Mouse (Mus musculus) neural tube, embryonic 14.5 days (tissue): ENCODE results near the gene Tmem239. TPM values are rescaled to one million over a fixed set of nuclear protein-coding genes. Genes with fewer than 3 reads are reported as not detected.

Source experiments
- ATAC-seq: fragments of 200-750 bp; cut with Nextera tagmentation; 2 replicates; pipeline ENCODE4 v1.8.0; 2017; ENCODE audit warnings: low read depth, mild to moderate bottlenecking, moderate TSS enrichment, moderate library complexity
- H3K27ac ChIP-seq: fragments of 300-500 bp; sonication (generic); 2 replicates; pipeline ENCODE4 v1.5.1; 2014; ENCODE audit warnings: low read depth, mild to moderate bottlenecking, control low read depth, low read length, moderate library complexity, mixed read lengths
- H3K27me3 ChIP-seq: fragments of 300-500 bp; sonication (generic); 2 replicates; pipeline ENCODE4 v1.6.1; 2014; ENCODE audit warnings: low read length; ENCODE audit not compliant: control insufficient read depth, insufficient read depth
- H3K36me3 ChIP-seq: fragments of 300-500 bp; sonication (generic); 2 replicates; pipeline ENCODE4 v1.6.1; 2014; ENCODE audit warnings: low read length, mixed read lengths; ENCODE audit not compliant: control insufficient read depth, insufficient read depth
- H3K4me1 ChIP-seq: fragments of 300-500 bp; sonication (generic); 2 replicates; pipeline ENCODE4 v1.6.1; 2014; ENCODE audit warnings: low read length; ENCODE audit not compliant: control insufficient read depth, insufficient read depth
- H3K4me2 ChIP-seq: fragments of 300-500 bp; sonication (generic); 2 replicates; pipeline ENCODE4 v1.6.1; 2014; ENCODE audit warnings: mild to moderate bottlenecking, low read depth, low read length, control low read depth
- H3K4me3 ChIP-seq: fragments of 300-500 bp; sonication (generic); 2 replicates; pipeline ENCODE4 v1.5.1; 2014; ENCODE audit warnings: low read depth, low read length, control low read depth, mixed read lengths
- H3K9ac ChIP-seq: fragments of 300-500 bp; sonication (generic); replicated peaks from 2 replicates; pipeline ENCODE4 v1.6.1; 2014; ENCODE audit warnings: low read depth, mild to moderate bottlenecking, control low read depth, low read length, mixed read lengths
- H3K9me3 ChIP-seq: fragments of 300-500 bp; sonication (generic); 2 replicates; pipeline ENCODE4 v1.6.1; 2016; ENCODE audit warnings: low read length; ENCODE audit not compliant: control insufficient read depth
- WGBS: fragments of 180-500 bp; shearing (Covaris S2); extraction: QIAGEN DNeasy Blood & Tissue Kit; methylation state at CpG from one replicate; pipeline ENCODE4 v1.1.7; 2014; 5-methylcytosine and 5-hydroxymethylcytosine counted together
- polyA plus RNA-seq: library from polyadenylated mRNA; unstranded; fragments of >200 nt; fragmentation: Nextera tagmentation; extraction: Ambion mirVana; gene quantifications from 2 replicates; pipeline ENCODE4 v1.2.1, GENCODE M21; 2014

Gene Tmem239
- polyA plus RNA-seq, 1 experiment from 2014 or later: not detected

DNA sequence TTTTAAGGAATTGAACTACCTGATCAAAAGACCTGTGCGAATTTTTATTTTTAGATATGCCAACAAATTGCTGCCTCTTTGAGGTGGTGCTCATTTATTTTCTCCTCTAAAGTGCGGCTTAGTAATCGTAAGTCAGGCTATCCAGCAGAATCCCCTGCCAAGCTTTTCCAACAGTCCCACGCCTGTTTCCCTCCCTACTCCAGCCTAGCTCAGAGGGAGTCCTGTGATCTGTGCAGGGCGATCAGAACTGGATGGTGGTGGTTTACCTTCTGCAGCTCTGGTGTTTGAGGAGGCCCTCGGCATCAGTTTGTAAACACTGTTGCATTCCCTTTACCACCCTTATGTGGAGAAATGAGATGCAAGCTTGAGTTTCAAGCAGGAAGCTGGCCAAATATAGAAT, 47.1 kb downstream of the Tmem239 start:
- Histone ChIP-seq H3K36me3 (no peaks in the 10 kb centered on the region), H3K4me3 (no peak overlapping the region), H3K4me2 (no peak overlapping the region), H3K4me1 (0 out of 2 replicates have a peak, but pooled peaks cover 14% of the 10 kb centered on the region), H3K9me3 (no peaks in the 10 kb centered on the region), H3K9ac (no peak overlapping the region), H3K27ac (no peak overlapping the region), H3K27me3 (no peaks in the 10 kb centered on the region)
- ATAC-seq: no peak
- WGBS: 71% methylated on average over 6 of the region's 6 CpGs

DNA sequence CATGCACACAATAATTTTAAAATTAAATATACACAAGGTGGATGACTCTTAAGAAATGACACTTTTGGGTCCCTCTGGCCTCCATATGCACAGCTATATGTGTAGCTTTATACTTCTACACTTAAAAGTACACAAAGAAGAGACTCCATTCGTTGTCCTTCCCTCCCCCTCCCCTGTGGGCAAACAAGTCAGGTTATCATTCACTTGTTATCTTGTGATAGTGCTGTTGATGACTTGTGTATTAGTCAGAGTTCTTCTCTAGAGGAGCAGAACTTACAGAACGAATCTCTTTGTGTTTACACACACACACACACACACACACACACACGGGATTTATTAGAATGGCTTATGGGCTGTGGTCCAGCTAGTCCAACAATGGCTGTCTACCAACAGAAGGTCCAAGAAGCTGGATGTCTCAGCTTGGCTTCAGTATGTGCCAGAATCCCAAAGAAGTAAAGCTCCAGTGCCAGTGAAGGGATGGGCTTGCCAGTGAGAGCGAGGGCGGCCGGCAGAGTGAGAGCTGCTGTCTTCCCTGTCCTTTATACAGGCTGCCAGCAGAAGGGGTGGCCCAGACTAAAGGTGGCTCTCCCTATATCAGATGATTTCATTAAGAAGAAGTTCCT, 48.6 kb downstream of the Tmem239 start:
- no peak overlapping the region for H3K9ac ChIP-seq
- H3K4me1 ChIP-seq: 0 out of 2 replicates have a peak, but pooled peaks cover 10% of the 10 kb centered on the region
- ATAC-seq: no peak
- no peaks in the 10 kb centered on the region for H3K27me3 ChIP-seq
- no peaks in the 10 kb centered on the region for H3K9me3 ChIP-seq
- no peak overlapping the region for H3K27ac ChIP-seq
- 71% methylated on average over 6 of the region's 6 CpGs for WGBS
- no peaks in the 10 kb centered on the region for H3K36me3 ChIP-seq
- no peak overlapping the region for H3K4me3 ChIP-seq
- H3K4me2 ChIP-seq: no peak overlapping the region

Other genes starting within 250 kb of the Tmem239 start
- gene Snrpb, start 227.1 kb upstream of the Tmem239 start, polyA plus RNA-seq: 299 and 315 TPM in 2 replicates
- gene Tmc2, start 211.3 kb upstream of the Tmem239 start, polyA plus RNA-seq: 0.05 TPM in 1 of 2 replicates, not detected in the other
- gene Nop56, start 132.0 kb upstream of the Tmem239 start, polyA plus RNA-seq: 230 and 261 TPM in 2 replicates
- gene Idh3b, start 121.9 kb upstream of the Tmem239 start, polyA plus RNA-seq: 180 and 183 TPM in 2 replicates
- gene Ebf4, start 111.3 kb upstream of the Tmem239 start, polyA plus RNA-seq: 6.1 and 6.5 TPM in 2 replicates
- 11.7 and 24.1 TPM in 2 replicates for gene Cpxm1, start 8.9 kb upstream of the Tmem239 start, polyA plus RNA-seq
- 0.23 and 0.28 TPM in 2 replicates for gene Gm28372, start 1.2 kb upstream of the Tmem239 start, polyA plus RNA-seq
- gene 1700020A23Rik, start 1.2 kb upstream of the Tmem239 start, polyA plus RNA-seq: 0.91 TPM in 1 of 2 replicates, not detected in the other
- gene Vps16, start 17.9 kb downstream of the Tmem239 start, polyA plus RNA-seq: 76.4 and 81.7 TPM in 2 replicates
- 10.8 and 11.5 TPM in 2 replicates for gene Pced1a, start 18.2 kb downstream of the Tmem239 start, polyA plus RNA-seq
- gene Ptpra, start 43.8 kb downstream of the Tmem239 start, polyA plus RNA-seq: 164 and 165 TPM in 2 replicates
- 101 and 110 TPM in 2 replicates for gene Mrps26, start 157.3 kb downstream of the Tmem239 start, polyA plus RNA-seq
- not detected in 2 replicates for gene Oxt, start 169.7 kb downstream of the Tmem239 start, polyA plus RNA-seq
- 0.39 and 0.68 TPM in 2 replicates for gene Avp, start 176.1 kb downstream of the Tmem239 start, polyA plus RNA-seq
- gene Fastkd5, start 223.5 kb downstream of the Tmem239 start, polyA plus RNA-seq: 12.4 and 14.6 TPM in 2 replicates
- gene Ubox5, start 223.6 kb downstream of the Tmem239 start, polyA plus RNA-seq: 11.3 and 12.5 TPM in 2 replicates
- 6.2 and 8.4 TPM in 2 replicates for gene Lzts3, start 236.3 kb downstream of the Tmem239 start, polyA plus RNA-seq